Comparison of ENCODE assay signal across 17 mouse cellular contexts in the genomic region with DNA sequence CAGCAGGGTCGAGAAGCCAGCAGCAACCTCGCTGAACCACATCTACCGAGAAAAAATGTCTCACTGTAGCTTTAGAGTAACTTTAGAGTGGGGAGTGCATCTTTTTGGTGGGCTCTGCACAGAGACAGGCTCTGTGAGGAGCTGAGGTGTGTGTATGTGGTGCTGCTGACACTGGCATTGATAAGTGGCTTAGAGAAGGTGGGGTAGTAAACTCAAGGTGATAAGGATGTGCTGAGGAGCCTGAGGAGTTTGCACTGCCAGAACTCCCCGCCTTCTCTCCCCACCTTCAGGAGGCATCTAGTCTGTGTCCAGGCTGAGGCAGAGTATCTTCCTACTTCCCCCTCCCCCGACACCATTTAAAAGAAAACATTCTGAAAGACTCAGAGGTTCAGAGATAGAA. TPM values are rescaled to one million over a fixed set of nuclear protein-coding genes. Genes with fewer than 3 reads are reported as not detected.
DNase-seq lines count a peak whose midpoint lies in the region; ATAC-seq and TF ChIP-seq lines count a peak whose summit lies in the region.
"Had no signal": no experiment of that assay in that cellular context is flagged by ENCODE, and none has a peak within 500 bp of the region (broad histone marks: within the 10 kb centered on the region; RNA-seq: fewer than 3 reads in every experiment).

No protein-coding gene starts in this region.

- H3K9me3 ChIP-seq in lung, embryonic 14.5 days (ENCODE audit: low read depth, low read length): no peaks in the 10 kb centered on the region
- no peaks in the 10 kb centered on the region for H3K9me3 ChIP-seq in lung, postnatal 0 days (ENCODE audit: low read length)
- no peaks in the 10 kb centered on the region for H3K9me3 ChIP-seq in embryonic facial prominence, embryonic 13.5 days
- H3K9me3 ChIP-seq in liver, embryonic 14.5 days (ENCODE audit: control insufficient read depth, low read length): no peaks in the 10 kb centered on the region
- no peaks in the 10 kb centered on the region for H3K9me3 ChIP-seq in stomach, embryonic 16.5 days (replicated peaks; ENCODE audit: control insufficient read depth, low read length)
- H3K9me3 ChIP-seq: hindbrain, embryonic 15.5 days; limb, embryonic 12.5 days had no signal

- H3K4me3 ChIP-seq in lung, embryonic 14.5 days (ENCODE audit: low read depth, low read length): no peak overlapping the region
- no peak overlapping the region for H3K4me3 ChIP-seq in lung, postnatal 0 days (ENCODE audit: low read depth, low read length)
- H3K4me3 ChIP-seq in embryonic facial prominence, embryonic 13.5 days: no peak overlapping the region
- no peak overlapping the region for H3K4me3 ChIP-seq in liver, embryonic 14.5 days (ENCODE audit: insufficient read depth in 1 of 2, low read depth in 2 of 2, low read length in 2 of 2)
- no peak overlapping the region for H3K4me3 ChIP-seq in stomach, embryonic 16.5 days (replicated peaks; ENCODE audit: low read length)
- H3K4me3 ChIP-seq: gastrocnemius, adult 2 months; hindbrain, embryonic 15.5 days; limb, embryonic 12.5 days had no signal

- TF ChIP-seq EP300 in lung, postnatal 0 days (IDR thresholded peaks at IDR 0.05): no peak
- TF ChIP-seq EP300 in liver, embryonic 14.5 days (IDR thresholded peaks at IDR 0.05; ENCODE audit: low read depth): no peak

- no peaks in the 10 kb centered on the region for H3K27me3 ChIP-seq in lung, embryonic 14.5 days (ENCODE audit: insufficient read depth, low read length)
- no peaks in the 10 kb centered on the region for H3K27me3 ChIP-seq in lung, postnatal 0 days (replicated peaks; ENCODE audit: insufficient read depth, low read length)
- H3K27me3 ChIP-seq in embryonic facial prominence, embryonic 13.5 days: no peaks in the 10 kb centered on the region
- H3K27me3 ChIP-seq in liver, embryonic 14.5 days (ENCODE audit: control insufficient read depth, insufficient read depth, low read length): no peaks in the 10 kb centered on the region
- no peaks in the 10 kb centered on the region for H3K27me3 ChIP-seq in stomach, embryonic 16.5 days (ENCODE audit: control insufficient read depth, insufficient read depth, low read length)
- H3K27me3 ChIP-seq: hindbrain, embryonic 15.5 days; limb, embryonic 12.5 days had no signal

- 0 out of 2 replicates have a peak overlapping the region, but pooled peaks have one; percentile 6 for H3K27ac ChIP-seq in lung, embryonic 14.5 days (ENCODE audit: low read depth)
- no peak overlapping the region for H3K27ac ChIP-seq in lung, postnatal 0 days (ENCODE audit: low read length)
- 0 out of 2 replicates have a peak overlapping the region, but pooled peaks have one; percentile 39 for H3K27ac ChIP-seq in embryonic facial prominence, embryonic 13.5 days
- H3K27ac ChIP-seq in liver, embryonic 14.5 days: no peak overlapping the region
- H3K27ac ChIP-seq in stomach, embryonic 16.5 days (ENCODE audit: low read length): peak overlapping the region; percentile 48
- H3K27ac ChIP-seq: gastrocnemius, adult 2 months; hindbrain, embryonic 15.5 days; limb, embryonic 12.5 days had no signal

- intact Hi-C loops in left cerebral cortex, postnatal 14 days (cut with DNase I): no loop called here

- no peak for ATAC-seq in lung, embryonic 14.5 days (ENCODE audit: insufficient read depth)
- ATAC-seq in lung, postnatal 0 days: no peak
- ATAC-seq in embryonic facial prominence, embryonic 13.5 days (ENCODE audit: insufficient number of reproducible peaks, insufficient read depth, low FRiP score, low TSS enrichment, low read depth): no peak
- ATAC-seq in liver, embryonic 14.5 days (ENCODE audit: insufficient read depth): peak; percentile 59
- no peak for ATAC-seq in stomach, embryonic 16.5 days (ENCODE audit: insufficient read depth, low FRiP score)
- ATAC-seq in activated CD4-positive, CD25-positive, alpha-beta regulatory T cell, adult 4 months: no peak
- ATAC-seq: intestine, embryonic 16.5 days had no signal

- H3K36me3 ChIP-seq in lung, embryonic 14.5 days (ENCODE audit: insufficient read depth): no peaks in the 10 kb centered on the region
- H3K36me3 ChIP-seq in lung, postnatal 0 days (ENCODE audit: insufficient read depth, low read length): no peaks in the 10 kb centered on the region
- H3K36me3 ChIP-seq in embryonic facial prominence, embryonic 13.5 days: peaks cover 5% of the 10 kb centered on the region; the same call in 1 of the 2 replicates
- H3K36me3 ChIP-seq in liver, embryonic 14.5 days (replicated peaks; ENCODE audit: control insufficient read depth, insufficient read depth, low read depth): no peaks in the 10 kb centered on the region
- H3K36me3 ChIP-seq in stomach, embryonic 16.5 days (ENCODE audit: control insufficient read depth, insufficient read depth, low read length): no peaks in the 10 kb centered on the region
- H3K36me3 ChIP-seq: hindbrain, embryonic 15.5 days had no signal

- TF ChIP-seq CTCF in lung, embryonic 14.5 days (IDR thresholded peaks at IDR 0.05; ENCODE audit: low read depth): no peak
- TF ChIP-seq CTCF in lung, postnatal 0 days (IDR thresholded peaks at IDR 0.05): no peak
- TF ChIP-seq CTCF in liver, embryonic 14.5 days (IDR thresholded peaks at IDR 0.05; ENCODE audit: low read depth): no peak

- no peak for DNase-seq in lung, embryonic 14.5 days
- no peak for DNase-seq in lung, postnatal 0 days (ENCODE audit: low spot score)
- no peak for DNase-seq in liver, embryonic 14.5 days (ENCODE audit: low read depth in 3 of 3, low spot score in 3 of 3)
- no peak for DNase-seq in left cerebral cortex, postnatal 14 days (ENCODE audit: low spot score in 2 of 2)
- DNase-seq: adrenal gland, adult 2 months; cerebellum, adult 8-10 months; gastrocnemius, adult 2 months; kidney, postnatal 36 days; lung, postnatal 14 days; thymus, adult 2 months had no signal

- H3K4me2 ChIP-seq in lung, embryonic 14.5 days: no peak overlapping the region
- H3K4me2 ChIP-seq in lung, postnatal 0 days (replicated peaks; ENCODE audit: low read depth, low read length): no peak overlapping the region
- no peak overlapping the region for H3K4me2 ChIP-seq in embryonic facial prominence, embryonic 13.5 days
- H3K4me2 ChIP-seq in liver, embryonic 14.5 days (ENCODE audit: low read depth): no peak overlapping the region
- no peak overlapping the region for H3K4me2 ChIP-seq in stomach, embryonic 16.5 days (ENCODE audit: low read depth, low read length)
- H3K4me2 ChIP-seq: heart, embryonic 11.5 days; hindbrain, embryonic 15.5 days; limb, embryonic 12.5 days had no signal

- 42% methylated on average over 5 of the region's 5 CpGs for WGBS in lung, embryonic 14.5 days
- WGBS in lung, postnatal 0 days: 49% methylated on average over 5 of the region's 5 CpGs
- 72% methylated on average over 5 of the region's 5 CpGs for WGBS in embryonic facial prominence, embryonic 13.5 days
- WGBS in liver, embryonic 14.5 days (ENCODE audit: insufficient replicate concordance): 50% methylated on average over 5 of the region's 5 CpGs
- WGBS in stomach, embryonic 16.5 days: 50% methylated on average over 5 of the region's 5 CpGs

- H3K4me1 ChIP-seq in lung, embryonic 14.5 days (ENCODE audit: insufficient read depth): no peaks in the 10 kb centered on the region
- peaks cover 4% of the 10 kb centered on the region; the same call in 1 of the 2 replicates for H3K4me1 ChIP-seq in lung, postnatal 0 days (ENCODE audit: insufficient read depth, low read depth, low read length)
- peaks cover 14% of the 10 kb centered on the region for H3K4me1 ChIP-seq in embryonic facial prominence, embryonic 13.5 days
- peaks cover 7 to 12% of the 10 kb centered on the region in 2 experiments for H3K4me1 ChIP-seq in liver, embryonic 14.5 days (replicated peaks; ENCODE audit: control insufficient read depth in 2 of 2, insufficient read depth in 2 of 2, low read length in 1 of 2)
- H3K4me1 ChIP-seq in stomach, embryonic 16.5 days (ENCODE audit: control insufficient read depth, insufficient read depth, low read length): 0 out of 2 replicates have a peak, but pooled peaks cover 6% of the 10 kb centered on the region
- H3K4me1 ChIP-seq: limb, embryonic 12.5 days had no signal

- no peak overlapping the region for H3K9ac ChIP-seq in lung, embryonic 14.5 days
- H3K9ac ChIP-seq in lung, postnatal 0 days (replicated peaks; ENCODE audit: low read depth): no peak overlapping the region
- H3K9ac ChIP-seq in embryonic facial prominence, embryonic 13.5 days: no peak overlapping the region
- no peak overlapping the region for H3K9ac ChIP-seq in liver, embryonic 14.5 days (replicated peaks)
- no peak overlapping the region for H3K9ac ChIP-seq in stomach, embryonic 16.5 days (ENCODE audit: low read length)
- H3K9ac ChIP-seq: hindbrain, embryonic 15.5 days; limb, embryonic 12.5 days had no signal

RNA-seq across cellular contexts. Expression of a gene that starts 41.8 kb away (rescaled TPM):
- 5.7 and 6.7 TPM in 2 replicates for polyA plus RNA-seq in lung, embryonic 14.5 days (2014; fragmentation: Nextera tagmentation; extraction: Ambion mirVana)
- 1.2 and 1.5 TPM in 2 replicates for polyA plus RNA-seq in lung, postnatal 0 days (2015; fragmentation: Nextera tagmentation; extraction: Ambion mirVana)
- 5.5 and 6.5 TPM in 2 replicates for polyA plus RNA-seq in embryonic facial prominence, embryonic 13.5 days (2015; fragmentation: Nextera tagmentation; extraction: Ambion mirVana)
- polyA plus RNA-seq in liver, embryonic 14.5 days (2012; rRNA removed): 4.0 and 4.9 TPM in 2 replicates
- polyA plus RNA-seq in liver, embryonic 14.5 days (2014; fragmentation: Nextera tagmentation; extraction: Ambion mirVana): 2.3 and 2.7 TPM in 2 replicates
- 4.8 and 5.2 TPM in 2 replicates for polyA plus RNA-seq in stomach, embryonic 16.5 days (2015; fragmentation: Nextera tagmentation; extraction: Ambion mirVana)
- polyA plus RNA-seq in activated CD4-positive, CD25-positive, alpha-beta regulatory T cell, adult 4 months (2017; shearing (Covaris generic)): 1 to 10 TPM; 7.3 to 7.8 TPM
- 10 to 100 TPM; 17.3 to 21.2 TPM for total RNA-seq in left cerebral cortex, postnatal 14 days (2021)

Comparison
In these comparisons a context has a peak if more than half of its experiments do, and no peak if none do; other contexts are left out.
1. H3K27ac ChIP-seq: peak in lung, embryonic 14.5 days (single experiment), embryonic facial prominence, embryonic 13.5 days (single experiment) and stomach, embryonic 16.5 days (single experiment); none in lung, postnatal 0 days (single experiment) and liver, embryonic 14.5 days (single experiment).